Mouse (Mus musculus): ENCODE measurements at regions not wholly inside any gene's neighbourhood (a gene's known extent, or its start where the extent isn't known, plus 50 kb on each side); places are given as distances from the start of the nearest gene placed in this dataset.

- no peaks in the 10 kb centered on the region for H3K36me3 ChIP-seq (ENCODE audit: control insufficient read depth, insufficient read depth, low read length)
- WGBS: 64% methylated on average over 4 of the region's 4 CpGs
- no peaks in the 10 kb centered on the region for H3K27me3 ChIP-seq (ENCODE audit: control insufficient read depth, insufficient read depth, low read length)
- H3K27ac ChIP-seq (ENCODE audit: insufficient read depth, low read depth, low read length): no peak overlapping the region
- H3K4me1 ChIP-seq (ENCODE audit: control insufficient read depth, insufficient read depth, insufficient read length, low read length): peaks cover 2% of the 10 kb centered on the region; the same call in 1 of the 2 replicates
- TF ChIP-seq CTCF (IDR thresholded peaks at IDR 0.05; ENCODE audit: extremely low read depth, insufficient read length, insufficient replicate concordance, low read depth, low read length): no peak
- TF ChIP-seq POLR2A (IDR thresholded peaks at IDR 0.05; ENCODE audit: low read depth, low read length): no peak
- H3K4me3 ChIP-seq (ENCODE audit: low read depth, low read length): no peak overlapping the region
Observed at GRCm38 (mm10) chr13:112228846-112229245, 59.4 kb upstream of the Ankrd55 start.

GRCm38 (mm10) chr13:112230176-112230575 lies 58.1 kb upstream of the Ankrd55 start:
- WGBS: 40% methylated on average over 3 of the region's 3 CpGs
- TF ChIP-seq CTCF (IDR thresholded peaks at IDR 0.05; ENCODE audit: extremely low read depth, insufficient read length, insufficient replicate concordance, low read depth, low read length) (no peak), POLR2A (IDR thresholded peaks at IDR 0.05; ENCODE audit: low read depth, low read length) (no peak)
- Histone ChIP-seq H3K27ac (ENCODE audit: insufficient read depth, low read depth, low read length) (no peak overlapping the region), H3K4me1 (ENCODE audit: control insufficient read depth, insufficient read depth, insufficient read length, low read length) (peaks cover 2% of the 10 kb centered on the region; the same call in 1 of the 2 replicates), H3K4me3 (ENCODE audit: low read depth, low read length) (no peak overlapping the region), H3K27me3 (ENCODE audit: control insufficient read depth, insufficient read depth, low read length) (no peaks in the 10 kb centered on the region), H3K36me3 (ENCODE audit: control insufficient read depth, insufficient read depth, low read length) (no peaks in the 10 kb centered on the region)

GRCm38 (mm10) chr13:112234695-112235094 lies 53.6 kb upstream of the Ankrd55 start:
- Histone ChIP-seq H3K4me3 (ENCODE audit: low read depth, low read length) (no peak overlapping the region), H3K27me3 (ENCODE audit: control insufficient read depth, insufficient read depth, low read length) (no peaks in the 10 kb centered on the region), H3K27ac (ENCODE audit: insufficient read depth, low read depth, low read length) (no peak overlapping the region), H3K36me3 (ENCODE audit: control insufficient read depth, insufficient read depth, low read length) (no peaks in the 10 kb centered on the region), H3K4me1 (ENCODE audit: control insufficient read depth, insufficient read depth, insufficient read length, low read length) (peaks cover 2% of the 10 kb centered on the region; the same call in 1 of the 2 replicates)
- TF ChIP-seq POLR2A (IDR thresholded peaks at IDR 0.05; ENCODE audit: low read depth, low read length) (no peak), CTCF (IDR thresholded peaks at IDR 0.05; ENCODE audit: extremely low read depth, insufficient read length, insufficient replicate concordance, low read depth, low read length) (no peak)
- 83% methylated on average over 6 of the region's 6 CpGs for WGBS

- Histone ChIP-seq H3K4me1 (ENCODE audit: control insufficient read depth, insufficient read depth, insufficient read length, low read length) (no peaks in the 10 kb centered on the region), H3K27me3 (ENCODE audit: control insufficient read depth, insufficient read depth, low read length) (no peaks in the 10 kb centered on the region), H3K4me3 (ENCODE audit: low read depth, low read length) (no peak overlapping the region), H3K27ac (ENCODE audit: insufficient read depth, low read depth, low read length) (no peak overlapping the region), H3K36me3 (ENCODE audit: control insufficient read depth, insufficient read depth, low read length) (no peaks in the 10 kb centered on the region)
- TF ChIP-seq CTCF (IDR thresholded peaks at IDR 0.05; ENCODE audit: extremely low read depth, insufficient read length, insufficient replicate concordance, low read depth, low read length): no peak
- no peak for TF ChIP-seq POLR2A (IDR thresholded peaks at IDR 0.05; ENCODE audit: low read depth, low read length)
- 70% methylated on average over 6 of the region's 6 CpGs for WGBS
Observed at GRCm38 (mm10) chr13:112236956-112237355, 51.3 kb upstream of the Ankrd55 start.

GRCm38 (mm10) chr13:112237377-112237776 lies 50.9 kb upstream of the Ankrd55 start:
- Histone ChIP-seq H3K4me1 (ENCODE audit: control insufficient read depth, insufficient read depth, insufficient read length, low read length) (no peaks in the 10 kb centered on the region), H3K36me3 (ENCODE audit: control insufficient read depth, insufficient read depth, low read length) (no peaks in the 10 kb centered on the region), H3K27ac (ENCODE audit: insufficient read depth, low read depth, low read length) (no peak overlapping the region), H3K4me3 (ENCODE audit: low read depth, low read length) (no peak overlapping the region), H3K27me3 (ENCODE audit: control insufficient read depth, insufficient read depth, low read length) (no peaks in the 10 kb centered on the region)
- TF ChIP-seq POLR2A (IDR thresholded peaks at IDR 0.05; ENCODE audit: low read depth, low read length) (no peak), CTCF (IDR thresholded peaks at IDR 0.05; ENCODE audit: extremely low read depth, insufficient read length, insufficient replicate concordance, low read depth, low read length) (no peak)
- WGBS: 71% methylated on average over 5 of the region's 5 CpGs

GRCm38 (mm10) chr13:112237917-112238316 lies 50.3 kb upstream of the Ankrd55 start:
- Histone ChIP-seq H3K4me1 (ENCODE audit: control insufficient read depth, insufficient read depth, insufficient read length, low read length) (no peaks in the 10 kb centered on the region), H3K27ac (ENCODE audit: insufficient read depth, low read depth, low read length) (no peak overlapping the region), H3K36me3 (ENCODE audit: control insufficient read depth, insufficient read depth, low read length) (no peaks in the 10 kb centered on the region), H3K27me3 (ENCODE audit: control insufficient read depth, insufficient read depth, low read length) (no peaks in the 10 kb centered on the region), H3K4me3 (ENCODE audit: low read depth, low read length) (no peak overlapping the region)
- no peak for TF ChIP-seq POLR2A (IDR thresholded peaks at IDR 0.05; ENCODE audit: low read depth, low read length)
- no peak for TF ChIP-seq CTCF (IDR thresholded peaks at IDR 0.05; ENCODE audit: extremely low read depth, insufficient read length, insufficient replicate concordance, low read depth, low read length)
- WGBS: 70% methylated on average over 4 of the region's 4 CpGs

All from small intestine, adult 2 months (tissue).